Mouse (Mus musculus) limb, embryonic 10.5 days (tissue): Measurements from ENCODE around the gene Uimc1. TPM values are rescaled to one million over a fixed set of nuclear protein-coding genes. Genes with fewer than 3 reads are reported as not detected.

Experiments used
- DNase-seq: peaks from one replicate; pipeline ENCODE4 v3.0.0-alpha.2; 2017; ENCODE audit warnings: low spot score
- H3K27ac ChIP-seq: fragments of 300-500 bp; sonication (generic); 2 replicates; pipeline ENCODE4 v1.5.1; 2016; ENCODE audit warnings: mild to moderate bottlenecking
- H3K27me3 ChIP-seq: fragments of 300-500 bp; sonication (generic); 2 replicates; pipeline ENCODE4 v1.6.1; 2016; ENCODE audit warnings: low read depth, mild to moderate bottlenecking; ENCODE audit not compliant: poor library complexity, severe bottlenecking
- H3K36me3 ChIP-seq: fragments of 300-500 bp; sonication (generic); 2 replicates; pipeline ENCODE4 v1.6.1; 2016; ENCODE audit warnings: mild to moderate bottlenecking, moderate library complexity
- H3K4me1 ChIP-seq: fragments of 300-500 bp; sonication (generic); 2 replicates; pipeline ENCODE4 v1.6.1; 2016
- H3K4me3 ChIP-seq: fragments of 300-500 bp; sonication (generic); 2 replicates; pipeline ENCODE4 v1.5.1; 2016; ENCODE audit warnings: mild to moderate bottlenecking, moderate library complexity
- H3K9me3 ChIP-seq: fragments of 300-500 bp; sonication (generic); replicated peaks from 2 replicates; pipeline ENCODE4 v1.6.1; 2016; ENCODE audit warnings: mild to moderate bottlenecking
- WGBS: fragments of 180-500 bp; shearing (Covaris S2); methylation state at CpG from one replicate; pipeline ENCODE4 v1.1.7; 2016; 5-methylcytosine and 5-hydroxymethylcytosine counted together
- polyA plus RNA-seq: library from polyadenylated mRNA; unstranded; fragments of >200 nt; fragmentation: Nextera tagmentation; extraction: Ambion mirVana; gene quantifications from 2 replicates; pipeline ENCODE4 v1.2.1, GENCODE M21; 2016

The Uimc1 gene
- polyA plus RNA-seq, 1 experiment from 2014 or later, result 24.4 TPM

DNA sequence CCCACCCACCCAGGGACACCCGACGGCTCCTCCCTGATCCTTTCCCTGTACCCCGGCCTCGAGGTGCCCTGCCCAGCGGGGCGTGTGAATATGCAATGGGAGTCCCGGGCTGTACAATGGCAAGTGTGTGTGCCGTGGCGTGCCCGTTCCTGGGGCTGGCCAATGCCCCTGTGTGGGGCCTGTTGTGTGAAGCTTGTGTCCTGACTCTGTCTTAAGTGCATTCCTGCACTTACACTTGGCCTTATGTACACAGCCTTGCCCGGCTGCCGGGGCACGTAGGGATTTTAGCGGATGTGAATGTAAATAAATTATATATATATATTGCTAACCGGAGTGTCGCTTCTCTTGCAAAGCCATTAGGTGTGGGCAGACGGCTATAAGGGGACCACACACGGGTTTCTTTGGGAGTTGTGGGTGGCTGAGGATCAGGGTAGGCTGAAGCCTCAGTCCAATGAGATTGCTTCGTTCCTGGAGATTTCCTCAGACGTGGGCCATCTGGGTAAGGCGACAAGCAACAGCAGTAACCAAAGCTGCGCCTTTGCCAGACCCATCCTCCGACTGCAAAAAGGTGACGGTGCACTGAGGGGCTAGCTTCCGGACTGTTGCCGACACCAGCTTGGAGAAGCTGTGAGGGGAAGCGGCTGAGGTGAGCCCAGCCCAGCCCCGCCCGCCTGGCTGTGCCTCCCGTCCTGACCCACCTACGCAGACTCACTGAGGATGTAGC, 94.2 kb downstream of the Uimc1 start:
- H3K4me1 ChIP-seq, result peaks cover 17% of the 10 kb centered on the region
- H3K27ac ChIP-seq, result no peak overlapping the region
- no peak overlapping the region for H3K4me3 ChIP-seq
- DNase-seq, result no peak
- H3K27me3 ChIP-seq, result peaks cover 10% of the 10 kb centered on the region; the same call in 1 of the 2 replicates
- no peaks in the 10 kb centered on the region for H3K9me3 ChIP-seq
- H3K36me3 ChIP-seq, result no peaks in the 10 kb centered on the region
- WGBS, result 82% methylated on average over 31 of the region's 31 CpGs

DNA sequence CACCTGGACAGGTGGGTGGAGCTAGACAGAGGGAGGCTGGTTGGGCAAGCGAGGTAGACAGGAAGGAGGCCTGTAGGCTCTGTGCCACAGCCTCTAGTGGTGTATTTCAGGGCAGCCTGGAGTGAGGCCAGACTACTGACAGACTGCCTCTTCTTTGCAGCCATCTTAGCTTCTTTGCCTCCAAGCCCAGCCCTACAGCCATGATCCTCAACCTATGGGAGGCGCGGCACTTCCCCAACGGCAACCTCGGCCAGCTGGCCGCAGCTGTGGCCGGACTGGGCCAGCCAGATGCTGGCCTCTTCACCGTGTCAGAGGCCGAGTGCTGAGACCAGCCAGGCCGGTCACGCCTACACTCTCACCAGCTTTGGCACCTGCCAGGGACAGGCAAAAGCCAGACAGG, 95.5 kb downstream of the Uimc1 start:
- no peaks in the 10 kb centered on the region; the same call in 1 of the 2 replicates for H3K27me3 ChIP-seq
- H3K4me3 ChIP-seq, result no peak overlapping the region
- H3K27ac ChIP-seq, result no peak overlapping the region
- H3K9me3 ChIP-seq, result no peaks in the 10 kb centered on the region
- H3K36me3 ChIP-seq, result no peaks in the 10 kb centered on the region
- WGBS, result 73% methylated on average over 11 of the region's 11 CpGs
- no peak for DNase-seq
- H3K4me1 ChIP-seq, result peaks cover 17% of the 10 kb centered on the region

DNA sequence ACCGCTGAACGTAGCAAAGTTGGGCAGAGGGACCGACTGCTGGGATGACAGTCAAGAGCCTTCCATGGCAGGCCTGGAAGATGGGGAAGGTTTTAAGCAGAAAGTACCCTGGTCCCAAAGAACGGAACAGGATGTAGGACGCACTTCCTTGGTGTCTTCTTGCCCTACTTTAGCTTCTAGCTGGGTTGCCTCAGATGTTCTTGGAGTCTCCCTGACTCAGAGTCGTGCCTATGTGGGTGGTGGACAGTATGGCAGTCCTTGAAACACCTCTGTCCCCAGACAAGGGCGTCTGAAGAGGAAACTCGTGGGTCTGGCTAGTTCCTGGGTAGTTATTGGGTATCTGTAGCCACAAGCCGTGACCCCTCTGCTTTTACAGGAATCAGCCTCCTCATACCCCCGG, 98.0 kb downstream of the Uimc1 start:
- DNase-seq, result no peak
- WGBS, result 85% methylated on average over 10 of the region's 10 CpGs
- H3K36me3 ChIP-seq, result no peaks in the 10 kb centered on the region

DNA sequence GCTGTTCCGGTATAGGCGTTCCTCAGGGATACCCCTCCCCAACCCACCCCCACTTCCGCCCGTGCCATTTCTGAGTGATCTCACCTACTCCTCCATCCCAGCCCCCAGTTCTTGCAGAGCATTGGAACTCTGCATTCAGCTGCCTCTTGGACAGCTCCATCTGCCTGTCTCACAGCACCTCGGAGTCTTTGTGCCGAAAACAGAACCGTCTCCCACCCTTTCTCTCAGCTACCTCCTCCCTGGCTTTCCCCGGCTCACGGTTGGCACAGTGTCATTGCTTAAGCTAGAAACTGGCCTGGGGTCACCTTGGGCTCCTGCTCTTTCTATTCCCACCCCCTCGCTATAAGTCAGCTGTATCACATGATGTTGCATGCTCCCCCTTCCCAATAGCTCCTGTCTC, 99.7 kb downstream of the Uimc1 start:
- Histone ChIP-seq H3K36me3 (no peaks in the 10 kb centered on the region), H3K27ac (no peak overlapping the region), H3K9me3 (no peaks in the 10 kb centered on the region), H3K27me3 (no peaks in the 10 kb centered on the region; the same call in 1 of the 2 replicates), H3K4me3 (no peak overlapping the region), H3K4me1 (peaks cover 11% of the 10 kb centered on the region)
- 92% methylated on average over 10 of the region's 10 CpGs for WGBS
- DNase-seq, result no peak

More for the DNA sequence above, 98.0 kb downstream of the Uimc1 start:
- Histone ChIP-seq H3K4me3 (no peak overlapping the region), H3K4me1 (peaks cover 17% of the 10 kb centered on the region), H3K27me3 (no peaks in the 10 kb centered on the region; the same call in 1 of the 2 replicates), H3K27ac (no peak overlapping the region), H3K9me3 (no peaks in the 10 kb centered on the region)

DNA sequence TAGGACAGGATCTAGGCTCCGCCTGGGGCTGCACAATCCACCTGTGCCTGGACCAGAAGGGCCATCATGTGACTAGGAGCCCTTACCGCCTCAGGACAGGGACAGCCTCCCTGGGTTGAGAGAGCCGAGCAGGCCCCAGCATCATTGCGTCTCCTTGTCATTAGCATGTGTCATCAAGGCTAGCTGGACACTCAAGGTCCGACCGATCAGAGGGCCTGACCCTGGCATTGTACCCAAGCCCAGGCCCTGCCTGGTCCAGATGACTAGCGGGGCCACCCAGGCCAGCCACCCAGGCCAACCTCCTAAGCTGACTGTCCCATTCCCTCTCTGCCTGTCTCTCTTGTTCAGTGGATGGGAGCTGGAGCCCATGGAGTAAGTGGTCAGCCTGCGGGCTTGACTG, 102.5 kb downstream of the Uimc1 start:
- 89% methylated on average over 8 of the region's 8 CpGs for WGBS
- DNase-seq, result no peak
- H3K4me3 ChIP-seq, result no peak overlapping the region
- no peak overlapping the region for H3K27ac ChIP-seq
- peaks cover 20% of the 10 kb centered on the region for H3K4me1 ChIP-seq
- H3K27me3 ChIP-seq, result peaks cover 5% of the 10 kb centered on the region; the same call in 1 of the 2 replicates
- no peaks in the 10 kb centered on the region for H3K9me3 ChIP-seq
- H3K36me3 ChIP-seq, result no peaks in the 10 kb centered on the region

DNA sequence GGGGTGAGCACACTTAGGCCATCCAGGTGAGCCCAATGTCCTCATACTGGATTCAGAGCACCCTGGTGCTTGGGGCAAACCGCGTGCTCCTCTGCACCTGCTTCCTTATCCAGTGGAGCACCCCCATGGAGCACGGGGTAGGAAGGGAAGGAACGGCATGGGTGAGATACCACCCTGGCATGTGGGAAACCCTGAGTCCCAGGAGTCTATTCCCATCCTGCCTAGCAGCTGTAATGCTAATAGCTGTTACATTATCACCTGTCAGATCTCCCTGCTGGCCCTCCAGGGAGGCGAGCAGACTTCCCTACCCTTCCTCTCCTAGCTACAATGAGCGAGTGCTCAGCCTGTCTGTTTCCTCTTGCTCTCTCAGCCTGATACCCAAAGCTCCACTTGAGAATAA, 104.9 kb downstream of the Uimc1 start:
- 65% methylated on average over 6 of the region's 6 CpGs for WGBS

DNA sequence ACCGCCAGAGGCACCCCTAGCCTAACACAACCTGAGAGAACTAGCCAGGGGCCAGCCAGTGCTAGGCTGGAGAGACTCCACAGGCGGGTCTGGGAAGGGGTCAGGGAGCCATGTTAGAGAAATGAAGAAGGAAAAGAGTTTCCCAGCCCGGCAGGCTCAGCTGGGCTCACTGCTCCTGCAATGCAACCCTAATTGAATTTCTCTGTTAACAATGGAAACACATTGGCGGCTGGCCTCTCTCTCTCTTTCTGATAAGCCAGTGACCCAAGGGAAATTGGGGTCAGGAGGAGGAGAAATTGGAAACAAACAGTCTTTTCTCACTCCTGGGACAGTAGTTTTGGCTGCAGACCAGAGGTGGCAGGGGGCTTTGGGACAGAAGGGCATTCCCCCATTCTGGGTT, 105.5 kb downstream of the Uimc1 start:
- Histone ChIP-seq H3K27me3 (0 out of 2 replicates have a peak, but pooled peaks cover 13% of the 10 kb centered on the region), H3K36me3 (no peaks in the 10 kb centered on the region), H3K4me3 (no peak overlapping the region), H3K9me3 (no peaks in the 10 kb centered on the region), H3K4me1 (peaks cover 25% of the 10 kb centered on the region), H3K27ac (no peak overlapping the region)
- DNase-seq, result no peak
- WGBS, result 17% methylated on average over 4 of the region's 4 CpGs

More for the DNA sequence above, 104.9 kb downstream of the Uimc1 start:
- no peak for DNase-seq
- Histone ChIP-seq H3K9me3 (no peaks in the 10 kb centered on the region), H3K4me3 (no peak overlapping the region), H3K27me3 (0 out of 2 replicates have a peak, but pooled peaks cover 13% of the 10 kb centered on the region), H3K36me3 (no peaks in the 10 kb centered on the region), H3K4me1 (peaks cover 20% of the 10 kb centered on the region), H3K27ac (no peak overlapping the region)

DNA sequence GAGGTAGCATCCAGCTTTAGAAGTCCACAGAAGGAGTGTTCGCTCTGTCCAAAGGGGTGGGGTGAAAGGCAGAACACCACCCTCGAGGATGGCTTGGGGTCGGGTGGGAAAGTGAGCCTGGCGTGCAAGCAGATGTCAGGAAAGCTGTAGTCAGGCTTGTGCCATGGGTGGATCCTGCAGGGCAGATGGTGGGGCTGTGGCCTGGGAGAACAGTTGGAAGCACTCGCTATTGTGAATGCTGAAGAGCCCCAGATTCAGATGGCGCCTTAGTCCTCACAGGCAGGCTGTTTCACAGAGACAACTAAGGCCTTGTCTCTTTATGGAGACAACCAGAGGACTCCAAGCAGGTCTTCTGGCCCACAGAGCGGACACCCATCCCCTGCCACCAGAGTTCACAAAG, 107.9 kb downstream of the Uimc1 start:
- WGBS, result 85% methylated on average over 7 of the region's 7 CpGs
- peaks cover 47% of the 10 kb centered on the region for H3K4me1 ChIP-seq

DNA sequence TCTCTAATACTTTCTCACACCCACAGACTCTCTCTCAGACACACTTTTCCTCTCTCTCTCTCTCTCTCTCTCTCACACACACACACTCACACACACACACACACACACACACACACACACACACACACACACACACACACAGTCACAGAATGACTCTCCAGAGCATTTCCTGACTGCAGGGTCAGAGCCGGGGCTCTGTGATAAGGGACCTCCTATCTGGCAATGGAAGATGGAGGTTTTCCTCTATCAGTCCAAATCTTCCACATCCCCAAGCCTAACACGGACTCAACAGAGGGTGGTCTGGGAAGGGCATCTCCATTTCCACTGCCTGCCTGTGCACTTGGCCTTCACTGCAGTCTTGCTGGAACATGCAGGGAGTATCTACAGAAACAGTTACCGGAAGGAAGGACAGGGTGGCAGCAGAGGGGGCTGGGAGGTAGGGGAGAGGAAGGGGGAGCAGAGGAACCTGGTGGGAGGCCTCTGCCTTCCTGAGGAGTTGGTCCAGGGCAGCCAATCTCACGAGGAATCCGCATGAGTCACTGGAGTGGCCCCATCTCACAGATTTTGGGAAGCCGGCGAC, 111.8 kb downstream of the Uimc1 start:
- H3K4me1 ChIP-seq, result peaks cover 29% of the 10 kb centered on the region
- DNase-seq, result no peak
- 0 out of 2 replicates have a peak, but pooled peaks cover 13% of the 10 kb centered on the region for H3K27me3 ChIP-seq
- no peak overlapping the region for H3K27ac ChIP-seq
- no peaks in the 10 kb centered on the region for H3K36me3 ChIP-seq
- no peak overlapping the region for H3K4me3 ChIP-seq
- WGBS, result 48% methylated on average over 7 of the region's 7 CpGs
- no peaks in the 10 kb centered on the region for H3K9me3 ChIP-seq

More for the DNA sequence above, 107.9 kb downstream of the Uimc1 start:
- Histone ChIP-seq H3K4me3 (no peak overlapping the region), H3K36me3 (no peaks in the 10 kb centered on the region), H3K27me3 (0 out of 2 replicates have a peak, but pooled peaks cover 13% of the 10 kb centered on the region), H3K27ac (0 out of 2 replicates have a peak overlapping the region, but pooled peaks have one; percentile 17), H3K9me3 (no peaks in the 10 kb centered on the region)
- no peak for DNase-seq

DNA sequence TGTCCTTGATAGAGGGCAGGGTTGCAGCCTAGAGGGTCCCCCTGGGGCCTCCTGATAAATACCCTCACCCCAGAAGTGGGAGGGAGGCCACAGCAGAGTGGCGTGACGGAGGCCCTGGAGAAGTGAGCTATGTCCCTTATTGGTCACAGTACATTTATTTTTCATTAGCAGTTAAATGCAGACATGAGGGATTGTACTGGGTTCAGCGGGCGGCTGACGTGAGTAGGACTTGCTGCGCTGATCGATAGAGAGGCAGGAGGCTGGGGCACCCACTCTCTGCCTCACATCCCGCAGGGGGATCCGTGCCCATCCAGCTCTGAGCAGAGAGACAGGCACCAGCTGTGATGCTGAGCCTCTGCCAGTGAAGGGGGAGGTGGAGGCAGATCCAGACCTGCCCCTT, 112.7 kb downstream of the Uimc1 start:
- Histone ChIP-seq H3K4me3 (no peak overlapping the region), H3K27ac (no peak overlapping the region), H3K36me3 (no peaks in the 10 kb centered on the region), H3K9me3 (no peaks in the 10 kb centered on the region), H3K27me3 (0 out of 2 replicates have a peak, but pooled peaks cover 10% of the 10 kb centered on the region), H3K4me1 (peaks cover 29% of the 10 kb centered on the region)
- no peak for DNase-seq
- 81% methylated on average over 9 of the region's 9 CpGs for WGBS

DNA sequence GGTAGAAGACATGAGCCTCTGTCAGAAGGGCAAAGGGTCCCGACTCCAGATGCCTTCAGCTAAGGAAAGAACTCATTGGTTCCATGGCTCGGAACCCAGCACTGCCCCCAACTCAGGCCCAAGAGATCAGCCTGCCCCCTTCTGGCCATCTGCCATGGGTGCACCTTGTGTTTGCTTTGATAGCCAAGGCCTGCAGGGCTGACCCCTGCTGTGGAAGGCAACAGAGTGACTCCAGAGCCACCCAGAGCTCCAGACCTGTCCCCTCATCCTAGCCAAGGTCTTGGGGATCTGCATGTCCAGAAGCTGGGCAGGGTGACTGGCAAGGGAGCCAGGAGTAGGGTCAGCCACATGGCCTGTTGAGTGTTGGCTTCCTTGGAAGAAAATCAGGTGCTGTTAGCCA, 116.5 kb downstream of the Uimc1 start:
- Histone ChIP-seq H3K9me3 (no peaks in the 10 kb centered on the region), H3K27ac (no peak overlapping the region), H3K36me3 (no peaks in the 10 kb centered on the region), H3K4me1 (peaks cover 33% of the 10 kb centered on the region), H3K27me3 (peaks cover 19% of the 10 kb centered on the region), H3K4me3 (no peak overlapping the region)
- 69% methylated on average over 2 of the region's 2 CpGs for WGBS
- DNase-seq, result no peak

DNA sequence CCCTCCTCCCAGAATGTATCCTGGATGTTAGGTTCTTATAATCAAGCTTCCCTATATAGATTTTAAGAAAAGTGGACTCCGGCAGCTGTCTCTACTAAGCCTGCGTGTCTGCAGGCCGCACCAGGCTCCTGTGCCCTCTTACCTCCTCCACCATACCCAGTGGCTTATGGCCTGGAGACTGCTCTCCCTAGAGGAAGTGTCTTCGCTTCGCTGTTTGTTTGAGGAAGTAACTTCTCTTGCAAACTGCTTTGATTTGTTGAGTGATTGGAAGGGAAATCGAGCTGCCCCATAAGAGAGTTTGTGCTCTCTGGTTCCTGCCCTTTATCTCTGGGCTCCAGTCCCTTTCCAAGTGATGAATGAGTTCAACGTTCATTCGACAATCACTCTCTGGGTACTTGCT, 117.1 kb downstream of the Uimc1 start:
- no peaks in the 10 kb centered on the region for H3K36me3 ChIP-seq

DNA sequence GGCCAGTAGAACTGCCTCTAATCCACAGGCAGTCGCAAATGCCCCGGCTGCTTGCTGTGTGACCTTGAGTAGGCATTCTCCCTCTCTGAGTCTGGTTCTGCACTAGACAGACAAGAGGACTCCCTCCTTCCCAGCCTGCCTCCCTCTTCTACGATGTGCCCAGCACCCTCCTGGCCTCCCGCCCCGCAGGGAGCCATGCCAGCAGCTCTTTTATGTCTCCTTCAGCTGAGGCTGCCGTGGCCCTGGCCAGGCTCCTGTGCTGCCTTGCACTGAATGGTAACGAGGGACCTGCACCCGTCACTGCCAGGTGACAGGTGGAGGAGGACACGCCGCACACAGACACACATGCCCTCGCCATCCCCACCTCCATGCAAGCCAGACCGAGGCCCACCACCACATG, 119.1 kb downstream of the Uimc1 start:
- Histone ChIP-seq H3K4me3 (no peak overlapping the region), H3K9me3 (no peaks in the 10 kb centered on the region), H3K4me1 (peaks cover 18% of the 10 kb centered on the region), H3K27ac (no peak overlapping the region), H3K36me3 (no peaks in the 10 kb centered on the region), H3K27me3 (peaks cover 21% of the 10 kb centered on the region)
- DNase-seq, result no peak
- WGBS, result 79% methylated on average over 12 of the region's 12 CpGs

More for the DNA sequence above, 117.1 kb downstream of the Uimc1 start:
- DNase-seq, result no peak
- H3K9me3 ChIP-seq, result no peaks in the 10 kb centered on the region
- H3K4me1 ChIP-seq, result peaks cover 27% of the 10 kb centered on the region
- H3K4me3 ChIP-seq, result no peak overlapping the region
- no peak overlapping the region for H3K27ac ChIP-seq
- peaks cover 21% of the 10 kb centered on the region for H3K27me3 ChIP-seq
- 79% methylated on average over 8 of the region's 8 CpGs for WGBS
